1 mouse cellular context compared by ENCODE assay signal in the genomic region with DNA sequence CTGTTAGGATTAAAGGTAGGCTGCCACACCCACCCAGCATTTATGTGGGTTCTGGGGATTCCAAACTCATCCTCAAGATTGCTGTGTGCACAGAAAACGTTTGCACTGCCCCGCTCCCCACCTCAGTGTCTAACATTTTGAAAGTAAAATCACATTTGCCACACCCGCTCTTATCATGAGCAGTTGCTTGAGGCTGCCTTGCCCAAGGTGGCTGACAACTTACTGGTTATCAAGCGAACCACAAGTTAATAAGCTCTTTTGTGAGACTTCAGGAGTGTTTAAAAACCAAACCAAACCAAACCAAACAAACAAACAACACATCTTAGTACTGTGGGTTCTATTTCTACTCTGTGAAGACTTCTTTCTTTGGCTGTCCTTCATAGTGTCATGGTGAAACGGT.
TF ChIP-seq lines count a peak whose summit lies in the region.

No protein-coding gene starts in this region.

TF ChIP-seq in MEL, 35 proteins besides CTCF, POLR2A, EP300 and RAD21 (continued from another document):
- TF ChIP-seq MYC (IDR thresholded peaks at IDR 0.05; ENCODE audit: low read depth, low read length): no peak
- TF ChIP-seq ZNF384 (IDR thresholded peaks at IDR 0.05; ENCODE audit: low read depth, low read length): no peak
- TF ChIP-seq NELFE (IDR thresholded peaks at IDR 0.05; ENCODE audit: low read depth, low read length): no peak
- TF ChIP-seq MEF2A (IDR thresholded peaks at IDR 0.05; ENCODE audit: extremely low read depth, insufficient replicate concordance, low read depth, low read length, poor library complexity, severe bottlenecking): no peak
- TF ChIP-seq ZMIZ1 (IDR thresholded peaks at IDR 0.05; ENCODE audit: low read depth, low read length): no peak
- peak; percentile 47; the same call in 1 of the 2 replicates for TF ChIP-seq HCFC1 (IDR thresholded peaks at IDR 0.05; ENCODE audit: low read depth, low read length)
- no peak for TF ChIP-seq USF2 (IDR thresholded peaks at IDR 0.05; ENCODE audit: borderline replicate concordance in 1 of 2, insufficient read depth in 1 of 2, low read depth in 1 of 2, low read length in 2 of 2)
- no peak for TF ChIP-seq GABPA (IDR thresholded peaks at IDR 0.05; ENCODE audit: low read depth, low read length)
TF ChIP-seq in MEL: peak in this region for 11.
